Mouse (Mus musculus) kidney, postnatal 0 days (tissue): ENCODE data around the gene Csnka2ip. TPM values are rescaled to one million over a fixed set of nuclear protein-coding genes. Genes with fewer than 3 reads are reported as not detected.

Experiments
- ATAC-seq: fragments of 200-750 bp; cut with Nextera tagmentation; replicated peaks from 2 replicates; pipeline ENCODE4 v1.8.0; 2017; ENCODE audit warnings: low read depth, moderate number of reproducible peaks, moderate TSS enrichment, moderate library complexity; ENCODE audit not compliant: low FRiP score
- DNase-seq: peaks from one replicate; pipeline ENCODE4 v3.0.0-alpha.2; 2016; ENCODE audit warnings: low spot score
- H3K27ac ChIP-seq: fragments of 300-500 bp; sonication (generic); 2 replicates; pipeline ENCODE4 v1.5.1; 2014; ENCODE audit warnings: mild to moderate bottlenecking
- H3K27me3 ChIP-seq: fragments of 300-500 bp; sonication (generic); 2 replicates; pipeline ENCODE4 v1.6.1; 2014; ENCODE audit warnings: low read length, mixed read lengths; ENCODE audit not compliant: insufficient read depth
- H3K36me3 ChIP-seq: fragments of 300-500 bp; sonication (generic); 2 replicates; pipeline ENCODE4 v1.6.1; 2014; ENCODE audit warnings: low read length, mixed read lengths; ENCODE audit not compliant: insufficient read depth
- H3K4me1 ChIP-seq: fragments of 300-500 bp; sonication (generic); replicated peaks from 2 replicates; pipeline ENCODE4 v1.6.1; 2014; ENCODE audit warnings: antibody characterized with exemption, low read length, mixed read lengths; ENCODE audit not compliant: insufficient read depth
- H3K4me2 ChIP-seq: fragments of 300-500 bp; sonication (generic); 2 replicates; pipeline ENCODE4 v1.6.1; 2014; ENCODE audit warnings: mild to moderate bottlenecking, low read length, moderate library complexity, mixed read lengths
- H3K4me3 ChIP-seq: fragments of 300-500 bp; sonication (generic); replicated peaks from 2 replicates; pipeline ENCODE4 v1.5.1; 2014; ENCODE audit warnings: low read depth, low read length
- H3K9ac ChIP-seq: fragments of 300-500 bp; sonication (generic); 2 replicates; pipeline ENCODE4 v1.6.1; 2014; ENCODE audit warnings: low read depth, low read length
- H3K9me3 ChIP-seq: fragments of 300-500 bp; sonication (generic); replicated peaks from 2 replicates; pipeline ENCODE4 v1.6.1; 2016; ENCODE audit warnings: low read length, inconsistent platforms, mixed read lengths
- CTCF ChIP-seq: IDR thresholded peaks from 2 replicates; pipeline ENCODE4 v1.5.1; 2016; ENCODE audit warnings: antibody characterized with exemption, low read depth, mild to moderate bottlenecking, moderate library complexity
- WGBS: fragments of 180-500 bp; shearing (Covaris S2); extraction: QIAGEN DNeasy Blood & Tissue Kit; methylation state at CpG from one replicate; pipeline ENCODE4 v1.1.7; 2014; 5-methylcytosine and 5-hydroxymethylcytosine counted together
- polyA plus RNA-seq: library from polyadenylated mRNA; unstranded; fragments of >200 nt; fragmentation: Nextera tagmentation; extraction: Ambion mirVana; gene quantifications from 2 replicates; pipeline ENCODE4 v1.2.1, GENCODE M21; 2015

The Csnka2ip gene
- polyA plus RNA-seq, 1 experiment from 2014 or later = not detected

GRCm38 (mm10) chr16:64558518-64558917 is 43.7 kb downstream of the Csnka2ip start:
- H3K36me3 ChIP-seq = no peaks in the 10 kb centered on the region
- H3K9ac ChIP-seq = no peak overlapping the region
- H3K27ac ChIP-seq = no peak overlapping the region
- DNase-seq (no peak), ATAC-seq (no peak)
- H3K4me3 ChIP-seq = no peak overlapping the region
- TF ChIP-seq CTCF = no peak
- no peaks in the 10 kb centered on the region for H3K27me3 ChIP-seq
- H3K9me3 ChIP-seq = no peaks in the 10 kb centered on the region
- WGBS = 73% methylated on average over 2 of the region's 2 CpGs
- no peak overlapping the region for H3K4me2 ChIP-seq
- no peaks in the 10 kb centered on the region for H3K4me1 ChIP-seq

GRCm38 (mm10) chr16:64526883-64527282 is 75.3 kb downstream of the Csnka2ip start:
- no peak overlapping the region for H3K27ac ChIP-seq
- no peak overlapping the region for H3K9ac ChIP-seq
- H3K4me1 ChIP-seq = no peaks in the 10 kb centered on the region
- H3K4me3 ChIP-seq = no peak overlapping the region
- H3K9me3 ChIP-seq = no peaks in the 10 kb centered on the region
- peak; percentile 72 for DNase-seq
- H3K36me3 ChIP-seq = no peaks in the 10 kb centered on the region
- WGBS = 63% methylated on average over 2 of the region's 2 CpGs
- H3K27me3 ChIP-seq = no peaks in the 10 kb centered on the region
- TF ChIP-seq CTCF = no peak
- no peak for ATAC-seq
- no peak overlapping the region for H3K4me2 ChIP-seq

- 56% methylated on average over 5 of the region's 5 CpGs for WGBS
Measured at GRCm38 (mm10) chr16:64524051-64524645, 78.1 kb downstream of the Csnka2ip start.

GRCm38 (mm10) chr16:64513423-64513822 is 88.8 kb downstream of the Csnka2ip start:
- H3K27me3 ChIP-seq = no peaks in the 10 kb centered on the region
- WGBS = 44% methylated on average over 2 of the region's 2 CpGs
- no peak overlapping the region for H3K4me3 ChIP-seq
- no peak overlapping the region for H3K27ac ChIP-seq
- ATAC-seq (no peak), DNase-seq (no peak)
- no peak overlapping the region for H3K9ac ChIP-seq
- TF ChIP-seq CTCF = no peak
- H3K9me3 ChIP-seq = no peaks in the 10 kb centered on the region
- H3K4me2 ChIP-seq = no peak overlapping the region
- H3K4me1 ChIP-seq = no peaks in the 10 kb centered on the region
- H3K36me3 ChIP-seq = no peaks in the 10 kb centered on the region

More at GRCm38 (mm10) chr16:64524051-64524645, 78.1 kb downstream of the Csnka2ip start:
- no peak for DNase-seq
- Histone ChIP-seq H3K27me3 (no peaks in the 10 kb centered on the region), H3K9ac (no peak overlapping the region), H3K36me3 (no peaks in the 10 kb centered on the region), H3K4me2 (no peak overlapping the region), H3K9me3 (no peaks in the 10 kb centered on the region), H3K4me1 (no peaks in the 10 kb centered on the region), H3K27ac (no peak overlapping the region), H3K4me3 (no peak overlapping the region)
- ATAC-seq = no peak
- TF ChIP-seq CTCF = no peak

Other genes with a start within 250 kb of the Csnka2ip start
- 24.7 and 26.5 TPM in 2 replicates for gene 4930453N24Rik, start 168.8 kb upstream of the Csnka2ip start, polyA plus RNA-seq
- gene Zfp654, start 249.2 kb upstream of the Csnka2ip start, polyA plus RNA-seq = 5.1 TPM in 2 replicates
- 64.2 and 66.4 TPM in 2 replicates for gene Cggbp1, start 249.6 kb upstream of the Csnka2ip start, polyA plus RNA-seq